Mouse (Mus musculus) liver, embryonic 14.5 days (tissue): Measurements from ENCODE around the gene Hyal3. TPM values are rescaled to one million over a fixed set of nuclear protein-coding genes. Genes with fewer than 3 reads are reported as not detected.

Experiments used
- ATAC-seq: fragments of 200-750 bp; cut with Nextera tagmentation; 2 replicates; pipeline ENCODE4 v1.8.0; 2017; ENCODE audit warnings: moderate number of reproducible peaks, mild to moderate bottlenecking, moderate library complexity; ENCODE audit not compliant: insufficient read depth
- DNase-seq, 3 experiments: peaks; one replicate each; pipeline ENCODE4 v3.0.0-alpha.2; 2012 to 2013; ENCODE audit warnings: low read depth in 3 of 3, low spot score in 3 of 3
- H3K27ac ChIP-seq: fragments of 300-500 bp; sonication (generic); 2 replicates; pipeline ENCODE4 v1.5.1; 2014; ENCODE audit warnings: moderate library complexity, mild to moderate bottlenecking, control low read depth, inconsistent platforms
- H3K27me3 ChIP-seq: fragments of 300-500 bp; sonication (generic); 2 replicates; pipeline ENCODE4 v1.6.1; 2014; ENCODE audit warnings: mild to moderate bottlenecking, low read length, moderate library complexity; ENCODE audit not compliant: control insufficient read depth, insufficient read depth
- H3K36me3 ChIP-seq: fragments of 300-500 bp; sonication (generic); replicated peaks from 2 replicates; pipeline ENCODE4 v1.6.1; 2014; ENCODE audit warnings: low read depth; ENCODE audit not compliant: control insufficient read depth, insufficient read depth
- H3K4me1 ChIP-seq, 2 experiments: fragments of 200-500 bp in 1 of 2; fragments of 300-500 bp in 1 of 2; sonication (generic) in 1 of 2; replicated peaks; 2 replicates each; pipeline ENCODE4 v1.6.1; 2012 to 2014; ENCODE audit warnings: antibody characterized with exemption in 1 of 2, inconsistent platforms in 1 of 2, low read length in 1 of 2; ENCODE audit not compliant: control insufficient read depth in 2 of 2, insufficient read depth in 2 of 2
- H3K4me2 ChIP-seq: fragments of 300-500 bp; sonication (generic); 2 replicates; pipeline ENCODE4 v1.6.1; 2014; ENCODE audit warnings: low read depth, mild to moderate bottlenecking, control low read depth, moderate library complexity
- H3K4me3 ChIP-seq, 2 experiments: fragments of 200-500 bp in 1 of 2; fragments of 300-500 bp in 1 of 2; sonication (generic) in 1 of 2; 2 replicates each; pipeline ENCODE4 v1.5.1; 2012 to 2014; ENCODE audit warnings: low read depth in 2 of 2, low read length in 2 of 2, mild to moderate bottlenecking in 2 of 2, control low read depth in 1 of 2, inconsistent platforms in 1 of 2, moderate library complexity in 1 of 2; ENCODE audit not compliant: insufficient read depth in 1 of 2
- H3K9ac ChIP-seq: fragments of 300-500 bp; sonication (generic); replicated peaks from 2 replicates; pipeline ENCODE4 v1.6.1; 2014; ENCODE audit warnings: mild to moderate bottlenecking, control low read depth, moderate library complexity
- H3K9me3 ChIP-seq: fragments of 300-500 bp; sonication (generic); 2 replicates; pipeline ENCODE4 v1.6.1; 2016; ENCODE audit warnings: low read length, mixed read lengths; ENCODE audit not compliant: control insufficient read depth
- CTCF ChIP-seq: IDR thresholded peaks from 2 replicates; pipeline ENCODE4 v1.5.1; 2016; ENCODE audit warnings: antibody characterized with exemption, low read depth, control low read depth
- EP300 ChIP-seq: IDR thresholded peaks from 2 replicates; pipeline ENCODE4 v1.6.1; 2016; ENCODE audit warnings: antibody characterized with exemption, low read depth
- WGBS: fragments of 180-500 bp; shearing (Covaris S2); extraction: QIAGEN DNeasy Blood & Tissue Kit; methylation state at CpG from one replicate; pipeline ENCODE4 v1.1.7; 2014; ENCODE audit not compliant: insufficient replicate concordance; 5-methylcytosine and 5-hydroxymethylcytosine counted together
- polyA plus RNA-seq, 2 experiments: library from polyadenylated mRNA; depleted of rRNA in 1 of 2; stranded (reverse) in 1 of 2; unstranded in 1 of 2; fragments of >200 nt; fragmentation: Nextera tagmentation in 1 of 2; extraction: Ambion mirVana in 1 of 2; gene quantifications; 2 replicates each; pipeline versions ENCODE4 v1.2.1 to v1.2.3; 2012 to 2014

Gene Hyal3
- polyA plus RNA-seq, 2 experiments, result 0.45 to 0.69 TPM

DNA sequence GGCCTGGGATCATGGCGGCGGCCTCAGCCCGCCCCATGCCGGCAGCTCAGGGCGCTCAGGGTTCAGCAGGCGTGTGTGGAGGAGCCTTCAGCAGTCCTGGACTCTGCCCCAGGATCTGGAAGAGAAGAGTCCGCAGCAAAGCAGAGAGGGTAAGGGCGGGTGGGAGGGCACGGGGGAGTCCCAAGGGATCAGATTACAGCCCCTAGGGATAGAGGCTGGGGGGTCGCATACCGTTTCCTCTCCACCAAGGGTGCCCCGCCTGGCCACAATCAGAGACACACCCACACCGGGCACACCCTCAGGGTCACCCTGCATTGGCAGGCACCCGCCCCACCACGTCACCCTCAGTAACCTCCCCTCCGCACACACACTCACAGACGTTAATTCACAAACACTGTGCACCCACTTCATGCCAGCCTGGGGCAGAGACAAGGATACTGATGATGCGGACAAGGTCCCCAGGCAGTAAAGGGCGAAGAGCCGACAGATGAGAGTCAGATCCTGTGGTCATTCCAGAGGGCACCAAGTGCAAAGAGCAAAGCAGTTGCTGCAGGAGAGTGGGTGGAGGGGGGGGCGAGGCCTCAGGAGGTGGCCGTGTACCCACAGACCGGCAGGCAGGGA, 24.5 kb downstream of the Hyal3 start:
- no peak overlapping the region for H3K27ac ChIP-seq
- no peak overlapping the region for H3K9ac ChIP-seq
- DNase-seq, result no peak
- ATAC-seq, result no peak
- no peaks in the 10 kb centered on the region for H3K27me3 ChIP-seq
- H3K9me3 ChIP-seq, result no peaks in the 10 kb centered on the region
- no peak for TF ChIP-seq EP300
- no peak for TF ChIP-seq CTCF
- 41% methylated on average over 23 of the region's 23 CpGs for WGBS
- peaks cover 0 to 12% of the 10 kb centered on the region in 2 experiments; a peak in 3 of 4 replicates for H3K4me1 ChIP-seq
- no peak overlapping the region for H3K4me3 ChIP-seq
- H3K36me3 ChIP-seq, result no peaks in the 10 kb centered on the region
- no peak overlapping the region for H3K4me2 ChIP-seq

DNA sequence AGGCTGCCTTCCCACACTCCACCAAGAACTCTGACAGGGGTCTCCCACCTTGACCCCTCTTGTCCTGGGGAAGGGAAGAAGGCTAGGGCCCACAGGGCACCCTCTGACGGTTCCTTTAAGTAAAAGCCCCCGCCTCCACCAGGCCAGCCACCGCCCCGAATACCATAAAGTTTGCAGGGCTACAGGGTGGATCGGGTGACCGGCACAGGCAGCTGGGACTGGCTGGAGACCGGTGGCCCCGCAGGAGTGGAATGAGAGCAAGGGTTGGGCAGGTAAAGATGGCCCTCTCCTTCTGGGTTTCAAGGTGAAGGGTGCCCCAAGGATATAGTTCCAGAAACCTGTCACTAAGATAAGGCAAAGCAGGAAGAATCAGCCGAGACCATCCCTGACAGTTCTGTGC, 26.0 kb downstream of the Hyal3 start:
- no peaks in the 10 kb centered on the region for H3K9me3 ChIP-seq
- H3K9ac ChIP-seq, result no peak overlapping the region
- DNase-seq, result no peak
- WGBS, result 40% methylated on average over 9 of the region's 9 CpGs
- no peaks in the 10 kb centered on the region for H3K27me3 ChIP-seq
- no peak overlapping the region for H3K4me3 ChIP-seq
- TF ChIP-seq CTCF, result no peak
- TF ChIP-seq EP300, result no peak
- H3K4me1 ChIP-seq, result peaks cover 0 to 15% of the 10 kb centered on the region in 2 experiments; a peak in 3 of 4 replicates
- H3K36me3 ChIP-seq, result no peaks in the 10 kb centered on the region
- H3K4me2 ChIP-seq, result no peak overlapping the region
- ATAC-seq, result no peak
- no peak overlapping the region for H3K27ac ChIP-seq

DNA sequence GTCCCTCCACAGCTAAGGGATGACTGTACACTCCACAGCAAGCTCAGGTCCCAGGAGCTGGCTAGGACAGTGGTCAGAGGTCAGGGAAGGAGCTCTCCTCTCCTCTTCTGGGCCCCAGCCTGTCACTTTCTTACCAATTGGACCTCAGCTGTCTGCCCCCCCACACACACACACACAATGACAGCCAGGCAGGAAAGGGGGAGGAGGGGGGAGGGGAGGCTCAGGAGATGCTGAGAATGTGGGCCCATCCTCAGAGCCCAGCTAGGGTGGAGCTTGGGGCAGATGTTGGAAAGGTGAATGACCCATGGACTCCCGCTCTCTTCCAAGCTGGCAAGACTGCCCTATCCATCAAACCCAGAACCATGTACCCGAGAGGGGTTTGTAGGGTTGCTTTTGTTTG, 26.4 kb downstream of the Hyal3 start:
- H3K9ac ChIP-seq, result no peak overlapping the region
- TF ChIP-seq EP300, result no peak
- no peak for TF ChIP-seq CTCF
- no peaks in the 10 kb centered on the region for H3K36me3 ChIP-seq
- H3K4me1 ChIP-seq, result peaks cover under 1 to 17% of the 10 kb centered on the region in 2 experiments; a peak in 3 of 4 replicates
- no peak overlapping the region for H3K4me3 ChIP-seq
- H3K27ac ChIP-seq, result no peak overlapping the region
- H3K27me3 ChIP-seq, result no peaks in the 10 kb centered on the region
- ATAC-seq (no peak), DNase-seq (no peak)
- WGBS, result 68% methylated on average over 2 of the region's 2 CpGs
- no peak overlapping the region for H3K4me2 ChIP-seq
- H3K9me3 ChIP-seq, result no peaks in the 10 kb centered on the region

DNA sequence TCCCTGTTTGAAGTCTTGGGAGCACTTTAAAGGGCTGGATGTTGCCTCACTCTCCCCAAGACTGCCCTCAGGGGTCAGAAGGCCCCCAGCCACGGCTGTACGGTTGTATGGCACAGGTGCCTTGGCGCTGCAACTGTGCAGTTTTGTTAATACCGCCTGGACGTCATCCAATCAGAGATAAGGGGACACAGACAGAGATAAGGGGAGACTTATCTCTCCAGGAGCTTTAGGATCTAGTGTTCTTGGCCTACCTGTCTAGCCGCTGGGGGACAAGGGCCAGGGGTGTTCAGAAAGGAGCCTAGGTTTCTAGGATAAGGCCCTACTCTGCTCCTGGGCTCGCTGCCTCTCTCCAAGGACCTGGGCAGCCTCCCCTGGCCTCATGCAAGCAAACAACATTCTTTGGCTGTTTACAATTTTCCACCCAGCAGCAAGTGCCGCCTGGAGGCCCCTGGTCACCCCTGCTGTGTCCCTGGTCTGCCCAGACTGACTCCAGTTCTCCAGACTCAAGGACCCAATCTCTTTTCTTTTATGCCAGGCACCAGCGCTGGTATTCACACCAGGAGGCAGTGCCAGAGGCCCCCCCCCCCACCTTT, 27.1 kb downstream of the Hyal3 start:
- no peak for ATAC-seq
- no peaks in the 10 kb centered on the region for H3K27me3 ChIP-seq
- WGBS, result 37% methylated on average over 9 of the region's 9 CpGs
- TF ChIP-seq CTCF, result no peak
- TF ChIP-seq EP300, result no peak
- no peaks in the 10 kb centered on the region for H3K9me3 ChIP-seq
- H3K9ac ChIP-seq, result no peak overlapping the region
- DNase-seq, result no peak
- no peak overlapping the region for H3K4me2 ChIP-seq
- peaks cover 2 to 15% of the 10 kb centered on the region in 2 experiments; a peak in 3 of 4 replicates for H3K4me1 ChIP-seq
- no peaks in the 10 kb centered on the region for H3K36me3 ChIP-seq
- H3K4me3 ChIP-seq, result no peak overlapping the region
- H3K27ac ChIP-seq, result no peak overlapping the region

DNA sequence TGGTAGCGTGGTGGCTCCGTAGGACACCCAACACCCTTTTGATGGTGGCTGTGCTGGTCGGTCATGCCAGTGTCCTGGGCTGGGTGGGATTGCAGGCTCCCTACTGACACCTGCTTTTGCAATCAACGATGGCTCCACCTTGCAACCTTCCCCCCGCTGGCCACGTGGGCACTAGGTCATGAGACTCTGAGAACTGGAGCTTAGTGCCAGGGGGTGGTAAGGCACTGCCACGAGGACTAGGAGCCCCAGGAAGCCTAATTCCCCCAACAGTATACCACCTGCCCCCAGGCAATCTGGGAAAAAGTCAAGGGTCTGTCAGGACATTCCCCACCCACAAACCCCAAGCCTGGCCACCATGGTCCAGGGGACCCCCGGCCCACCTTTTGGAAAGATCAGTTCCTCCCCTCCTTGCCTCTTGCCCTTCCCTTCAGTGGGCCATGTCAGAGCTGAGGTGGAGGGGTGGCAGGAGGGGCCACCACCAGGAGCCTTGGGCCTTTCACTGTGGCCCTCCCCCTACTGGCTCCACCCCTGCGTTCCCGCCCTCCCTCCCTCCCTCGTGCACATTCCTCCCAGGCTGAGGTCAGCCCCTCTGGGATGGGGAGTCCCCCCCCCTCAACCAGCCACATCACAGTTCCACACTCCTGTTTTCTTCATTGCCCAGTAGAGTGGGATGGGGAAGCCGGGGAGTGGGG, 28.3 kb downstream of the Hyal3 start, which contains the start of gene Sema3b:
Gene Sema3b, minus strand, starts transcription at position 489 of the 692 bp plus-strand sequence.
- no peak within 1 kb of the TSS for H3K4me2 ChIP-seq
- WGBS, result 41% methylated on average over 12 of the region's 12 CpGs

More for the DNA sequence above, 28.3 kb downstream of the Hyal3 start, which contains the start of gene Sema3b:
- H3K4me1 ChIP-seq, result peaks cover 5 to 20% of the 10 kb centered on the region in 2 experiments
- H3K27me3 ChIP-seq, result no peaks in the 10 kb centered on the region
- no peak within 1 kb of the TSS for H3K4me3 ChIP-seq
- TF ChIP-seq EP300 (no peak), CTCF (no peak)
- H3K36me3 ChIP-seq, result no peaks in the 10 kb centered on the region
- H3K27ac ChIP-seq, result no peak within 1 kb of the TSS
- DNase-seq (no peak), ATAC-seq (no peak)
- no peaks in the 10 kb centered on the region for H3K9me3 ChIP-seq
- H3K9ac ChIP-seq, result no peak within 1 kb of the TSS
